Mouse (Mus musculus) adrenal gland, adult 2 months (tissue): ENCODE measurements around the gene Atxn10. TPM values are rescaled to one million over a fixed set of nuclear protein-coding genes. Genes with fewer than 3 reads are reported as not detected.
"Not testable (repeated sequence)": the region's sequence is repeated elsewhere in the genome, so short reads cannot be mapped to it uniquely, and the experiment has no call there.

Experiments used
- DNase-seq: peaks from one replicate; pipeline ENCODE4 v3.0.0; 2021
- polyA plus RNA-seq: library from polyadenylated mRNA; depleted of rRNA; stranded (reverse); fragments of >200 nt; gene quantifications from 2 replicates; pipeline ENCODE4 v1.2.3, GENCODE M21; 2012
- total RNA-seq, 2 experiments: library from RNA; stranded (reverse); gene quantifications; 2 replicates each; pipeline ENCODE4 v1.2.3; 2021

Atxn10 gene
- total and polyA plus RNA-seq, 3 experiments, result 127 to 202 (median 130) TPM

DNA sequence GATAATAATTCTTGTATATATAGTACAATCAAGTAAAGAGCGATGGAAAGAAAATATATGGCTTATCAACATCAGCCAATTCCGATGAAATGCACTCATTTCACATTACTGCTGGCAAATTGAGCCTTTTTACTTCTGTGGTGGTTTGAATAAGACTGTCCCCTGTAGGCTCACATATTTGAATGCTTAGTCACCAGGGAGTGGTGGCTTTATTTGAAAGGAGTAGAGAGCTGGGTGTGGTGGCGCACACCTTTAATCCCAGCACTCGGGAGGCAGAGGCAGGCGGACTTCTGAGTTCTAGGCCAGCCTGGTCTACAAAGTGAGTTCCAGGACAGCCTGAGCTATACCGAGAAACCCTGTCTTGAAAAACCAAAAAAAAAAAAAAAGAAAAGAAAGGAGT is 2.5 kb upstream of the Atxn10 start:
- DNase-seq, result not testable (repeated sequence)

DNA sequence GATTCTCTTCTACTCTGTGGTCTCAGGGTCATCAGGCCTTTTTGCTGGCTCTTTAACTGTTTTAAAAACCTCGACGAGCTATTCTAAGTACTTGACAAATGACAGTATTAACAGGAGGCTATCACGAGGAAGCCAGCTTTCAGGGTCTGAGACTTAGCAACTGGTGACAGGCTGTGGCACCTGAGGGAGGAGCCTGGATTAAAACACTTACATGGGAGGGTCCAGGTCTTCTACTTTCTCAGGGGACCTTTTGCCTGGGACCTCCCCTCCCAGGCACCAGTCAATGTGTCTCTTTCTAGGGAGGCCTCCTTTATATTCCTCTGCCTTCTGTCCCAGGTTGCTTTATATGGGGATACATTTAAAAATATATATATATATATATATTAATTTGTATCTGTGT is 1.8 kb upstream of the Atxn10 start:
- DNase-seq, result no peak

DNA sequence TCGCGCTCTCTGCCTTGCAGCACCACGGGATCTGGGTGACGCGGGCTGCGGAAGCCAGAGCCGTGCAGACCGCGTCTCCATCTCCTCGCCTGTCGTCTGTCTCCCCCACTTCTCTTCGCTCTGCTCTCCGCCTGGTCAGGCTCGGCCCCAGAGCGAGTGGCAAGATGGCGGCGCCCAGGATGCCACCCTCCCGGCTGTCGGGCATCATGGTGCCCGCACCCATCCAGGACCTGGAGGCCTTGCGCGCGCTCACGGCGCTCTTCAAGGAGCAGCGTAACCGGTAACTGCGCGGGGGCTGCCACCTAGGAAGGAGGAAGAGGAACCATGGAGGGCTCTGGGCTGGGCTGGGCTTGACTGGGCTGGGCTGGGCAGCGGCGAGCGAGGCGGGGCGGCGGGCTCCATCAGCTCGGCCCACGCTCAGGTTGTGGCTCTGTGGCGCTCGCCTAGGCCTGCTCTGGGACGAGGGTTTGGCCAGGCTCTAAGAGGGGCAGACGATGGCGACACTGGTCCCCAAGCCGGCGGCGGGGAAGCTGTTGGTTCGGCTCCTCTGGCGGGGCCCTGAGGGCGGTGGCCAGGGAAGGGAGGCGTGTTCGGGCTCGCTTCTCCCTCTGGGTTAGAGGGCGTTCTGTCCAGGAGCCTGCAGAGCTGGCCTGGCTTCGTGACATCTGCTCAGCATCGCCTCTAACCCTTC is 401 bp downstream of the Atxn10 start:
- peak; percentile 87 for DNase-seq

DNA sequence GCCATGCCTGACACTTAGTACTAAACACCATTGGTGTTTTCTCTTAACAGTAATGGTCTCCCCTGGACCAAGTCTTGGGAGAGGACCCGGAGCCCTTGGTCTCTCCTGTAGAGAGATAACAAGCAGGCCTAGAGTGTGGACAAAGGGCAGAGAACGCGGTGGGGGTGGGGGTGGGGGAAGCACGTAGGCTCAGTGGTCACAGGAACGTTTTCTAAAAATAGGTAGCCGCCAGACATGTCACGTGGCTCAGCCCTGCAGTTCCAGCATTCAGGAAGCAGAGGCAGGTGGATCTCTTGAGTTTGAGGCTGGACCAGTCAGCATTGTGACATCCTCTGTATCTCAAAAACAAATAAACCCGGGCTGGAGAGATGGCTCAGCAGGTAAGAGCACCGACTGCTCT is 1.2 kb downstream of the Atxn10 start:
- DNase-seq, result no peak

DNA sequence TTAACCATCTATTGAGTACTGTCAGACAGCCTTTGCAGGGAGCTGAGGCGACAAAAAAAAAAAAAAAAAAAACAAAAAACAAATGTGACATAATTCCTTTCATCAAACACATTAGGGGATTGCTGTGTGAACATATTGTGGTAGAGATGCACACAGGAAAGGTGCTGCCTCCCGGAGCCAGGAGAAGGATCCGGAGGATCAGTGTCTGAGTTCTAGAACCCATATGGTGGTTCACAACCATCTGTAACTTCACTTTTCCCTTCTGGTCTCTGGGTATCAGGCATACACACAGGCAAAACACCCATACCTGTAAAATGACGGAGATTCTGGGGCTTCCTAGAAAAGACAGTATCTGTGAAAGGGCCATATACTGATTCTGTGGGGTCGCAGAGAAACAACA is 1.9 kb downstream of the Atxn10 start:
- DNase-seq, result no peak

DNA sequence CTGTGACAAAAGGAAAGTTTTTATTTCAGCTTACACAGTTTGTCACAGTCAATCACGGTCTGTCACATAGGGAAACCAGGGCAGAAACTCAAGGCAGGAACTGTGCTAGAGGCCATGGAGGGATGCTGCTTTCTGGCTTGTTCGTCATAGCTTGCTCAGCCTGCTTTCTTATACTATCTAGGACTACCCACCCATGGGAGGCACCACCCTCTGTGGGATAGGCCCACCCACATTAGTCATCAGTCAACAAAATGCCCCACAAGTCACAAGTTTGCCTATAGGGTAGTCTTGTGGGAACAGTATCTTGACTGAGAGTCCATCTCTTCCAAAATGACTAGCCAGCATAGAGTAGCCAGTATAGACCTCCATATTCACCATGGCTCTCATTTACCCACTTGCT is 6.2 kb downstream of the Atxn10 start:
- no peak for DNase-seq

DNA sequence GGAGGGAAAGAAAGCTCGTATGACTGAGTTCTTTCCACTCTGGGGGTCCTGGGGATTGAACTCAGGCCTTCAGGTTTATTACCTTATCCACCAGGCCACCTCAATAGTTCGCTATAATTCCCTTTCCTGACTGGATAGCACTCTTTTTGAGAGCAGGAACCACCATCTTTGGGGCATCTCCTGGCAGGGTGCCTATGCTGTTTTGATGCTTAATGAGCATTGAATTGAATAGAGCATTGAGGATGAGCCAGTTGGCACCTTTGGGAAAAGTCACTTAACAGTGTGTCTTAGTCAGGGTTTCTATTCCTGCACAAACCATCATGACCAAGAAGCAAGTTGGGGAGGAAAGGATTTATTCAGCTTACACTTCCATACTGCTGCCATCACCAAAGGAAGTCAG is 8.6 kb downstream of the Atxn10 start:
- no peak for DNase-seq

DNA sequence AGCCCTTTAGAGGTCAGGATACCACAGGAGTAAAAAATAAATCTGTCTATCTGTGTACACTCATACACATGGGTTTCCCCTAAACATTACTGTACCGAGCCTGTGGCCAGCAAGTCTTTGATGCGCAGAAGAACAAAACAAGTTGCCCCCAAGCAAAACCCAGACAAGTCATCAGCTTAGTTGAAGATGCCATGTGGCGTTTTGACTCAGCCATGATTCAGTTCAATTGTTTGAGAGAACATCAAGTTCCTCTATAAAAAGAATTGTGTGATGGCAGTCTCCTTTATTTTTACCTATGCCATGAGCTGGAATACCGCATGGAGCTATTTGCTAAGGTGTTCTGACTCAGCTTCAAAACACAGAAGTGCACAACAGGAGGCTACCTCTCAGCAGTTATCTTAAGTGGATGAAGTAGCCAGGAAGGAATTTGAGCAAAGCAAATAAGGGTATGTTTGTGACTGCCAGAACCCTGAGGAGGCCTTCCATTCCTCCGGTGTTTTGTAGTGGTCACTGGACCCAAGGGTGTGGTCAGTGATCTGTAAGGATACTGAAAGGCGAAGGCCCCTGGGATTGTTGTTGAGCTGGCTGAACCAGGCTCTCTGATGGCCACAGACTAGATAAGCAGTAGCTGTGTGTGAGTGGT is 11.1 kb downstream of the Atxn10 start:
- DNase-seq, result no peak

DNA sequence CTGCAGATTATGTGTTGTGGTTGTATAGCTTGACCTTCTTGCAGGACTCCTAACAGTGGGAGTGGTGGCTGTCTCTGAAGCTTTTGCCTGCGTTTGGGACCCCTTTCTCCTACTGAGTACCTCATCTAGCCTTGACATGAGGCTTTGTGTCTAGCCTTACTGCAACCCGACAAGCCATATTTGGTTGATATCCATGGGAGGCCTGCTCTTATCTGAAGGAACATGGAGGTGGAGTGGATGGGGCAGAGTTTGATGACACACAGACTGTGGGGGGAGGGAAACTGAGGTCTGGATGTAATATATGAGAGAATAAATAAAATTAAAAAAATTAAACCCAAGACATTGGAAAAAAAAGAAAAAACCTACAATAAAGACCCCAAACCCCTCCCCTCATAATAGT is 14.1 kb downstream of the Atxn10 start:
- no peak for DNase-seq

DNA sequence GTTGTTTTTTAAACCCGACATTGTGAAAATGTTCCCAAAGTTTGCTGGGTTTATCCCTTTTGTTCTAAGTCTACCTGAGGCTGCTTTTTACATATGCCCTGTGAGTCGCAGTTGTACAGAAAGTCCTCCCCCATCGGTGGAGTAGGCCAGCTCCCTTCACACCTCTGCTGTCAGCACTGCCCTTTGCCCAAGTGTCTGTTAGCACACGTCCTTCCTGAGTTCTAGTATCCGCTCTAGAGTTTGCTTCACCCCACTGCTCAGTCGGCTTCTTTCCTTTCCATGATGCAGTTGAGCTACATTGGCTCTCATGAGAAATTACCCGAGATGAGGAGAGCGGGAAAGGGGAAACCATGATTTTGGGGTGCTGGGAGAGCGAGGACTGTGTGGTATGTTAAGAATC is 18.0 kb downstream of the Atxn10 start:
- DNase-seq, result no peak

DNA sequence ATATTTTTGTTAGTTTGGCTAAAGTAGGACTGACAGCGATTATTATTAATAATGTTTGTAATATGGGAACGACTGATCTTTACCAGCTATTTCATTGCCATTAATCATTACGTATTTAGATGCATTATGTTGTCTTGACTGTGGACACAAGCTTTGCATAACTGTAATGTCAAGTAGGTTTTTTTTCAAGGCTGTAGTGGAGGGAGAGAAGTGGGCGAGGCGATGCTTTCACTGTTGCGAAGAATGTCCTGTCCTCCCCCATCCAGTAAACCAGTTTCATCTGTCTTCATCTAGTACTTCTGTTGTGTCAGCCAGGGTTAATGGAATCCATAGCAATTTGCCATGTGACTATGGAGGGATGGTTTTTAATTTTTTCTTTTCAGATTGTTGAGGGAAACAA is 20.1 kb downstream of the Atxn10 start:
- no peak for DNase-seq

DNA sequence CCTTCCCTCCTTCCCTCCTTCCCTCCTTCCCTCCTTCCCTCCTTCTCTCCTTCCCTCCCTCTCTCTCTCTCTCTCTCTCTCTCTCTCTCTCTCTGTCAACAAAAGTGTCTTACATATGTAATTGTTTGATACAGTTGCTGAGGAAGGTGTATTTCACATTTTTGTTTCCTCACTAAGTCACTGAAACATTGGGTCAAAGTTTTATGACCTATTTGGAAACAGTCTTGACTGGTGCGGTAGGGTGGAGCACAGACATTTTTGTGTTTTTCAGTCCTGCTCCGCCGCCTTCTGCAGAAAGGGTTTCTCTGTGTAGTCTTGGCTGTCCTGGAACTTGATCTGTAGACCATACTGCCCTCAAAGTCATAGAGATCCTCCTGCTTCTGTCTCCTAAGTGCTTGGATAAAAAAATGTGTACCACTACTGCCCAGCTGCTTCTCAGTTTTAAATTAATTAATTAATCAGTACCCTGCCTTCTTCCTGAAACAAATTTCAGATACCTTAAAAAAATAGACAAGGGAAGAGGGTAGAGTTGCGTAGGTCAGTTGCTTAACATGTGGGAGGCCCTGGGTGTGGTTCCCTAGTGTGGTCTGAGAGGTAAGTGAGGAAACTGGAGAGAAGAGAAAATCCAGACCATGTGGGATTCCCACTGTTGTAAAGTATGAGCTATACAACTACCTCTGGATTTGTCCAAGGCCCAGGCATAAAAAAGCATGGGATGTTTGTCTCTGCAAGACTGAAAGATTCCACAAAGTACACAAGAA is 21.6 kb downstream of the Atxn10 start:
- no peak for DNase-seq

DNA sequence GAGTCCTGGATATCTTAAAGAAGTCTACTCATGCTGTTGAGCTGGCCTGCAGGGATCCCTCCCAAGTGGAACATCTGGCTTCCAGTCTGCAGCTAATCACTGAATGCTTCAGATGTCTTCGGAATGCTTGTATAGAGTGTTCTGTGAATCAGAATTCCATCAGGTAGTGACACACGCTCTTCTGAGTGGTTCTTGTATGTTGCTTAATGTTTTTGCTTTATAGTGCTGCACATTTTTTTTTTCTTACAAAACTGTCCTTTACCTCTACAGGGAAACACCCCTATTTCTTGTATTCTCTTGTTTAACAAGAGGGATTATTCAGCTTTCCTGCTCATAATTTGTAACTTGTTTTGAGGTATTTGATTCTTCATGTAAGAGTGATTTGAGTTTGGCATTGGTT is 23.4 kb downstream of the Atxn10 start:
- no peak for DNase-seq

DNA sequence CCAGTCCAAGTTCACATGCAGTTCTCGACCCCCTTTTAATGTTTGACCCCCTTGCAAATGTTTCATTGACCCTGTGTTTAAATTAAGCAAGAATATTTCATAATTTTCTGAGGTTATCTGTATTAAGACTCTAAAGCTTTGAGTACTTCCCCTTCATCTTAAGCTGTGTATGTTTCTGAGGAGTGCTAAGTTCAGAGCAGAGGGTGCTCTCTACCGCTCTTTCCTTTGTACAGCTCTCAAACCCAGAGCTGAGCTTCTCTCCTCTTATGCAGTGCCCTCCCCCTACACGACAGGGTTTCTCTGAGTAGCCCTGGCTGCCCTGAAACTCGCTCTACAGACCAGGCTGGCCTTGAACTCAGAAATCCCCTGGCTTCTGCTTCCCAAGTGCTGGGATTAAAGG is 23.9 kb downstream of the Atxn10 start:
- peak; percentile 47 for DNase-seq

DNA sequence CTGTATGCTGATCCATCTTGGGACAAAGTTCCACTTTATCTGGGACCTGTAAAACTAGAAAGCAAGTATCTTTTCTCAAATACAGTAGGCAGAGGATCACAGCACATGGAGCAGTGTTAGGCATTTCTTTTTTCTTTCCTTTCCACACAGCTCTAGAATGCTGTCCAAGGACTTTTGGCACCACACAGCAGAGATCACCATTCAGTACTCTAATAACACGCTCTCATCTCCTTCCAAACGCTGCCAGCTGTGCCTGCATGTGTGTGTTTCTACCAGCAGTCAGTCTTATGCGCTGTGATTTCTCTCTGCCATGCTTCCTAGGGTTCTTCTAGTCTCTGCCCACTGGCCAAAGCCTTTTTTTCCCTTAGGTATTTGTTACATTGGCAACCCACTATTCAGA is 28.3 kb downstream of the Atxn10 start:
- DNase-seq, result peak; percentile 22

DNA sequence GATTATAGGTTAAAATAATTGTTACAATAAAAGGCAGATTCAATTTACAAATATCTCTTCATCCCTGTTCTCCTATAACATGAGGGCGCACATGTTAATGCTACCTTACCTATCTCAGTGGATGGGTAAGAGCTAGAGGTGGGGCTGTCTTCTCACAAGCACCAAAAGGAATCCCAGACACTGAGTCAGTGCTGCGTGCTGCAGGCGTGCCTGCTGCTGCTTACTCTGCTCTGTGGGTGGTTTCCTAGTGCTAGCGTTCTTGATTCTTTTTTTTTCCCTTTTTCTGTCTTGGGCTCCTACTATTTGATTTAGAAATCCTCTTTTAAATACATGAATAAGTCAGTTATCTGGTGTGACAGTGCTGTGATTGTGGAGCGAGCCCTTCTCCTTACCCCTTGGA is 30.9 kb downstream of the Atxn10 start:
- DNase-seq, result no peak

DNA sequence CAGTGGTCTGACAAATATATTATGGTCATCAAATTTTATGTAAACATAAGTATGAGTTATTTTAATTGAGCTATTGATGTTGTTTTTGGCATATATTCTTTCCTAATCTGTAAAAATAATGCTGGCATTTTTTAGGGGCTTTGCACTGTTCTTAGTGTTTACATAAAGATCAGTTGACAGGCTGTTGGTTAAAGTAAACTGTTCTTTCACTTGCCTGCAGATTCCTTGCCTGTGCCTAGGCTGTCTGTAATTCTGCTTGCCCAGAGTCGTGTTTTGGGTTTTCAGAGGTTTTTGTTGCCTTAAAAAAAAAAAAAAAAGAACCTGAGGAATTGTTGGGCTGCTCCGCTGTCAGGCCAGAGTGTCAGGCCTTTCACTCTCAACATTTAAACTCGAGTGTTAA is 33.7 kb downstream of the Atxn10 start:
- no peak for DNase-seq

DNA sequence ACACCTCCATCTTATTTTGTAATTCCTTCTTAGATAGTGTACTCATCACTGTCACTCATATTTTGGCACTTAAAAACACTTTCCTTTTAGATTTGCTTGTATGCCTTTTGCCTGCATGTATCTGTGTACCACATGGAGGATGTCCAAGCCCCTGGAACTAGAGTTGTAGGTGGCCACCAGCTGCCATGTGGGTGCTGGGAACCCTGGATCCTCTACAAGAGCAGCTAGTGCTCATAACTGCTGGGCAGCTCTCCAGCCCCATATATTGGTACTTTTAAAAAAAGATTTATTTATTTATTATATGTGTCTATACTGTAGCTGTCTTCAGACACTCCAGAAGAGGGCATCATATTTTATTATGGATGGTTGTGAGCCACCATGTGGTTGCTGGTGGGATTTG is 37.1 kb downstream of the Atxn10 start:
- no peak for DNase-seq

DNA sequence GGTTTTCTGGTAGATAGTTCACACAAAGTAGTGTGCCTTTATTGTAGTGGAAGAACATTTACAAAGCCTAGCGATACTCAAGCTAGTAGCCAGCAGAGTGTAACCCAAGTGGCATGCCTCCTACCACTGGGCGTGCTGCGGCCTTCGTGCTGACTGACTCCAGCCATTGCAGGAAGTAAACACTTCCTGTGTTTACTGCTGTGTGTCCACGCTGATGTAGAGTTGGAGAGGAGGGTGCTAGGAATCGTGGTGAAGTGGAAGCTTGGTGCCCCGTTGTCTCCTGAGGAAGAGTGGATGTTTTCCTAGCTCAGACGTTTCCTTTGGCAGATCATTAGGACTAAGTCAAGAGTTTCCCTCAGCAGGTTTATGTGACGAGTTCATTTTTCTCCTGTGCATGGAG is 47.4 kb downstream of the Atxn10 start:
- DNase-seq, result no peak

DNA sequence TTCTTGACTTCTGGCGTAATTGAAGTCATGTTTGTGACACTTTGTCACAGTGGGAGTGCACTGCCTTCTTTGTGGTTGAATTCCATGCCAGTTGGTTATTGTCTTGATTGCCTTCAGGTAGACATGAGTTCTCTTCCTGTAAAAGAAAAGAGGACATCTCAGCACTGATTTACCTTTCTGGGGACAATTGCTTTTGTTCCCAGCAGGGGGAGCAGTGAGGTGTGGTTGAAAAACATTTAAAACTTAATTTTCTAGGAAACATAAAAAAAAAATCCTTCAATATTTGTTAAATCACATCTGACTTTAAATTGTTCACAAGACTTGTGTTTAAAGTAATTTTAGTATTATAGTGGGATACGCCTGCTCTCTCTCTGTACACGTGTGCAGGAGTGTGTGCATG is 52.7 kb downstream of the Atxn10 start:
- DNase-seq, result no peak

DNA sequence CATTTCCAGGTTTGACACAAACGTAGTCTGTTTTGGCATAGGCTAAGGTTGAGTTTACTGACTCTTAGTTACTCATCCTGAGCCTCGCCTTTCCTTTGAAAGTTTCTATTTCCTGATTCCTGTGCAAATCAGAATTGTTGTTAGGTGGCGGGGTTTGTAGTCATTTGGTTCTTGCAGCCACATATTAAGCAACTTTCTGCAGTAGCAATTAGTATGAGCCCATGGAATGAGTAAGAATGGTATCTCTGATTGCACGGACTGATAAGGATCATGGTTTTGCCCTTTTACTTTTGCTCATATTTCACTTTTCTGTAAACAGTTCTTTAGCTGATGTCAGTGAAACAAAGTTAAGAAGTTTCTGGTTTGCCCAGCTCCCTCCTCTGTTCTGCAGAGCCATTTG is 53.9 kb downstream of the Atxn10 start:
- DNase-seq, result peak; percentile 43

DNA sequence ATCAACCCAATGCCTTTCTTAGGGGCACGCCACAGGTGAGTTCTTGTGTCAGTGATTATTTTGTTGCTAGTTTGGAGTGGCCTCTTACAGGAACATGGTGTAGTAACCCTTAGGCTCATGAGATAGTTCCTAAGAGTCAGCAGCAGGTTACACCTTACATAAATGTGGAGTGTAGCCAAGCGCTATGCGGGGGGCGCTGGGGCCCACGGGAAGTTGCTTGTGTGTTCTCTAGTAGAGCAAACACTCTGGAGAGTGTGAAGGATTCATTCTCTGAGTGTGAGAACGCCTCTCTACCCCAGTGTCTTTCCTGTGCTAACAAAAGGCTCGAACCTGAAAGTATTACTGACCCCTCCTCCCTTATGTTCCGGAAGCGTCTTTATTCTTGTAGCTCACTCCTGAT is 59.3 kb downstream of the Atxn10 start:
- no peak for DNase-seq

DNA sequence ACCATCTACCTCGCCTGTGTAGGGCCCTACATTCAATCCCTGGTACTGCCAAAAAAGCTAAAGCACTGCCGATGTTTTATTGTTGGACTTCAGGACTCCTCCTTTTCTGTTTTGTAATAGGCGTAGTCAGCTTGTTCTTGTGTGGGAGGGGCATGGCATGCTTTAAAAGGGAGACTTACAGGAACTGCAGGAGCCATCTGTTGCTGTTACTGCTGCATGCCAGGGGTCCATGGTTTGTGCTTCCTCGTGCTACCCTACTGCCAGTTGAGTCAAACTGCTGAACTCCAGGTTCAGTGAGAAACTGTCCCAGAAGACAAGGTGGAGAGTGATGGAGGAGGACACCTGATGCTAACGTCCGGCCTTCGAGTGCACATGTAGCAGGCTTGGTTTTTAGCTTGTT is 65.9 kb downstream of the Atxn10 start:
- no peak for DNase-seq
